Mouse (Mus musculus) MEL (cell line): ENCODE results near the gene Fkbp9. TPM values are rescaled to one million over a fixed set of nuclear protein-coding genes. Genes with fewer than 3 reads are reported as not detected.
A peak's percentile ranks its signal among the peaks of the same experiment; 100 is the strongest.

ENCODE experiments used
- DNase-seq: peaks from one replicate; pipeline ENCODE4 v3.0.0; 2011; ENCODE audit warnings: low read depth, low spot score
- H3K27ac ChIP-seq: 2 replicates; pipeline ENCODE4 v1.5.1; 2012; ENCODE audit warnings: low read depth, mild to moderate bottlenecking, control low read depth, low read length, moderate library complexity; ENCODE audit not compliant: control insufficient read depth
- H3K27me3 ChIP-seq, 2 experiments: fragments of 150-350 bp in 1 of 2; sonication (generic) in 1 of 2; 2 replicates each; pipeline ENCODE4 v1.6.1; 2012; ENCODE audit warnings: low read length in 2 of 2, mild to moderate bottlenecking in 2 of 2, improper control_type of control experiment in 1 of 2, moderate library complexity in 1 of 2; ENCODE audit not compliant: insufficient read depth in 2 of 2, control insufficient read depth in 1 of 2
- H3K36me3 ChIP-seq, 2 experiments: 2 replicates each; pipeline ENCODE4 v1.6.1; 2012 to 2014; ENCODE audit warnings: low read length in 2 of 2, improper control_type of control experiment in 1 of 2, inconsistent platforms in 1 of 2, mild to moderate bottlenecking in 1 of 2; ENCODE audit not compliant: insufficient read depth in 2 of 2, control insufficient read depth in 1 of 2
- H3K4me1 ChIP-seq, 2 experiments: fragments of 150-350 bp in 1 of 2; sonication (generic) in 1 of 2; 2 replicates each; pipeline ENCODE4 v1.6.1; 2012; ENCODE audit warnings: low read length in 2 of 2, improper control_type of control experiment in 1 of 2, mild to moderate bottlenecking in 1 of 2; ENCODE audit not compliant: insufficient read depth in 2 of 2, control insufficient read depth in 1 of 2
- H3K4me3 ChIP-seq, 2 experiments: fragments of 150-350 bp in 1 of 2; sonication (generic) in 1 of 2; 2 replicates each; pipeline ENCODE4 v1.5.1; 2012; ENCODE audit warnings: low read depth in 2 of 2, low read length in 2 of 2, mild to moderate bottlenecking in 2 of 2, moderate library complexity in 2 of 2, control low read depth in 1 of 2, improper control_type of control experiment in 1 of 2; ENCODE audit not compliant: control insufficient read depth in 1 of 2, insufficient read depth in 1 of 2
- H3K79me2 ChIP-seq: 2 replicates; pipeline ENCODE4 v1.6.1; 2012; ENCODE audit warnings: mild to moderate bottlenecking, low read length, moderate library complexity; ENCODE audit not compliant: control insufficient read depth, poor library complexity, insufficient read depth
- H3K9ac ChIP-seq: 2 replicates; pipeline ENCODE4 v1.6.1; 2012; ENCODE audit warnings: low read depth, mild to moderate bottlenecking, control low read depth, low read length, moderate library complexity; ENCODE audit not compliant: control insufficient read depth, poor library complexity, severe bottlenecking
- H3K9me3 ChIP-seq: fragments of 150-350 bp; sonication (generic); replicated peaks from 2 replicates; pipeline ENCODE4 v1.6.1; 2012; ENCODE audit warnings: mild to moderate bottlenecking, low read length, improper control_type of control experiment, moderate library complexity; ENCODE audit not compliant: insufficient read depth
- CHD1 ChIP-seq: IDR thresholded peaks from 2 replicates; pipeline ENCODE4 v1.6.1; 2012; ENCODE audit warnings: low read depth, mild to moderate bottlenecking, inconsistent platforms, low read length, improper control_type of control experiment
- CTCF ChIP-seq, 3 experiments: IDR thresholded peaks in 2 of 3; conservative IDR thresholded peaks in 1 of 3; 2 replicates each; pipeline ENCODE4 v1.5.1; 2011 to 2012; ENCODE audit warnings: low read length in 3 of 3, low read depth in 2 of 3, mild to moderate bottlenecking in 2 of 3, improper control_type of control experiment in 1 of 3, inconsistent platforms in 1 of 3, mixed read lengths in 1 of 3, moderate library complexity in 1 of 3; ENCODE audit not compliant: control insufficient read depth in 1 of 3, insufficient read depth in 1 of 3, poor library complexity in 1 of 3, severe bottlenecking in 1 of 3
- E2F4 ChIP-seq: IDR thresholded peaks from 2 replicates; pipeline ENCODE4 v1.6.1; 2011; ENCODE audit warnings: low read depth, low read length, improper control_type of control experiment, borderline replicate concordance
- ETS1 ChIP-seq: IDR thresholded peaks from 2 replicates; pipeline ENCODE4 v1.6.1; 2012; ENCODE audit warnings: low read depth, mild to moderate bottlenecking, inconsistent platforms, low read length, improper control_type of control experiment, moderate library complexity
- JUND ChIP-seq: IDR thresholded peaks from 2 replicates; pipeline ENCODE4 v1.6.1; 2011; ENCODE audit warnings: low read depth, mild to moderate bottlenecking, improper control_type of control experiment, low read length
- KAT2A ChIP-seq: conservative IDR thresholded peaks from 2 replicates; pipeline ENCODE4 v1.6.1; 2012; ENCODE audit warnings: low read depth, low read length, improper control_type of control experiment, inconsistent platforms
- MAFK ChIP-seq: IDR thresholded peaks from 2 replicates; pipeline ENCODE4 v1.6.1; 2011; ENCODE audit warnings: low read depth, mild to moderate bottlenecking, low read length, improper control_type of control experiment, borderline replicate concordance
- MAX ChIP-seq: IDR thresholded peaks from 2 replicates; pipeline ENCODE4 v1.6.1; 2011; ENCODE audit warnings: low read length, improper control_type of control experiment
- MAZ ChIP-seq: IDR thresholded peaks from 2 replicates; pipeline ENCODE4 v1.6.1; 2012; ENCODE audit warnings: low read depth, mild to moderate bottlenecking, inconsistent platforms, low read length, improper control_type of control experiment
- MEF2A ChIP-seq: IDR thresholded peaks from 2 replicates; pipeline ENCODE4 v1.6.1; 2014; ENCODE audit warnings: low read depth, mild to moderate bottlenecking, inconsistent platforms, low read length, improper control_type of control experiment; ENCODE audit not compliant: poor library complexity, insufficient replicate concordance, severe bottlenecking; ENCODE audit errors: extremely low read depth
- MXI1 ChIP-seq: IDR thresholded peaks from 2 replicates; pipeline ENCODE4 v1.6.1; 2011; ENCODE audit warnings: mild to moderate bottlenecking, low read depth, low read length, improper control_type of control experiment
- POLR2AphosphoS2 ChIP-seq: IDR thresholded peaks from 2 replicates; pipeline ENCODE4 v1.6.1; 2011; ENCODE audit warnings: low read length, improper control_type of control experiment
- RAD21 ChIP-seq: IDR thresholded peaks from 2 replicates; pipeline ENCODE4 v1.6.1; 2011; ENCODE audit warnings: mild to moderate bottlenecking, low read depth, low read length, improper control_type of control experiment
- SMC3 ChIP-seq: IDR thresholded peaks from 2 replicates; pipeline ENCODE4 v1.6.1; 2011; ENCODE audit warnings: low read depth, low read length, improper control_type of control experiment
- TBP ChIP-seq: IDR thresholded peaks from 2 replicates; pipeline ENCODE4 v1.8.0; 2011; ENCODE audit warnings: low read depth, low read length, improper control_type of control experiment
- USF2 ChIP-seq, 2 experiments: IDR thresholded peaks; 2 replicates each; pipeline ENCODE4 v1.6.1; 2011 to 2012; ENCODE audit warnings: improper control_type of control experiment in 2 of 2, low read length in 2 of 2, borderline replicate concordance in 1 of 2, inconsistent platforms in 1 of 2, low read depth in 1 of 2, mild to moderate bottlenecking in 1 of 2; ENCODE audit not compliant: insufficient read depth in 1 of 2
- ZC3H11A ChIP-seq: IDR thresholded peaks from 2 replicates; pipeline ENCODE4 v1.6.1; 2012; ENCODE audit warnings: low read depth, mild to moderate bottlenecking, inconsistent platforms, low read length, improper control_type of control experiment
- ZKSCAN1 ChIP-seq: IDR thresholded peaks from 2 replicates; pipeline ENCODE4 v1.6.1; 2012; ENCODE audit warnings: low read depth, mild to moderate bottlenecking, inconsistent platforms, low read length, improper control_type of control experiment, moderate library complexity
- ZNF384 ChIP-seq: IDR thresholded peaks from 2 replicates; pipeline ENCODE4 v1.6.1; 2012; ENCODE audit warnings: low read depth, mild to moderate bottlenecking, inconsistent platforms, low read length, improper control_type of control experiment
- polyA plus RNA-seq, 2 experiments: library from polyadenylated mRNA; stranded (reverse) in 1 of 2; unstranded in 1 of 2; fragments of >175 nt in 1 of 2; fragments of >200 nt in 1 of 2; gene quantifications; 2 replicates each; pipeline versions ENCODE4 v1.2.1 to v1.2.4; 2012; ENCODE audit warnings: low replicate concordance in 2 of 2, low read depth in 1 of 2; ENCODE audit not compliant: insufficient read length in 2 of 2, insufficient read depth in 1 of 2, missing spikeins in 1 of 2
- total RNA-seq: library from RNA; depleted of rRNA; stranded (reverse); fragments of 300-350 nt; gene quantifications from 2 replicates; pipeline ENCODE4 v1.2.3, GENCODE M21; 2012

Gene Fkbp9
- total and polyA plus RNA-seq, 3 experiments = 3.0 to 19.5 TPM; not detected in 1

GRCm38 (mm10) chr6:56848974-56849373 is 17.1 kb downstream of the Fkbp9 start:
- no peak for TF ChIP-seq RAD21
- no peak for TF ChIP-seq MAX
- TF ChIP-seq MEF2A = no peak
- TF ChIP-seq MAZ = no peak
- TF ChIP-seq MAFK = no peak
- no peak for TF ChIP-seq POLR2AphosphoS2
- TF ChIP-seq ZNF384 = no peak
- TF ChIP-seq CHD1 = no peak
- no peaks in the 10 kb centered on the region for H3K27me3 ChIP-seq
- no peaks in the 10 kb centered on the region for H3K79me2 ChIP-seq
- no peak overlapping the region for H3K4me3 ChIP-seq
- no peaks in the 10 kb centered on the region for H3K36me3 ChIP-seq
- no peaks in the 10 kb centered on the region for H3K9me3 ChIP-seq
- H3K9ac ChIP-seq = no peak overlapping the region
- no peaks in the 10 kb centered on the region for H3K4me1 ChIP-seq
- DNase-seq = no peak
- H3K27ac ChIP-seq = no peak overlapping the region

GRCm38 (mm10) chr6:56850315-56850714 is 18.5 kb downstream of the Fkbp9 start:
- Histone ChIP-seq H3K27me3 (no peaks in the 10 kb centered on the region), H3K36me3 (no peaks in the 10 kb centered on the region), H3K4me1 (no peaks in the 10 kb centered on the region), H3K79me2 (no peaks in the 10 kb centered on the region), H3K9ac (no peak overlapping the region), H3K9me3 (no peaks in the 10 kb centered on the region), H3K27ac (no peak overlapping the region), H3K4me3 (no peak overlapping the region)
- peak; percentile 42 for DNase-seq
- TF ChIP-seq CTCF (IDR thresholded peaks at IDR 0.05 in 2 of 3, conservative IDR thresholded peaks at IDR 0.05 in 1 of 3; ENCODE audit: control insufficient read depth in 1 of 3, insufficient read depth in 1 of 3, low read depth in 2 of 3, low read length in 3 of 3, poor library complexity in 1 of 3, severe bottlenecking in 1 of 3) (peak; percentile 4 to 69 (median 48); a peak in 4 of 6 replicates), MEF2A (no peak), KAT2A (no peak), ZC3H11A (peak; percentile 66), RAD21 (peak; percentile 74), SMC3 (peak; percentile 85)

GRCm38 (mm10) chr6:56854803-56855202 is 22.9 kb downstream of the Fkbp9 start:
- no peaks in the 10 kb centered on the region for H3K9me3 ChIP-seq
- no peaks in the 10 kb centered on the region for H3K79me2 ChIP-seq
- H3K36me3 ChIP-seq = peaks cover 0 to under 1% of the 10 kb centered on the region in 2 experiments; a peak in 2 of 4 replicates
- H3K27ac ChIP-seq = no peak overlapping the region
- TF ChIP-seq USF2 (IDR thresholded peaks at IDR 0.05; ENCODE audit: borderline replicate concordance in 1 of 2, insufficient read depth in 1 of 2, low read depth in 1 of 2, low read length in 2 of 2) (no peak), JUND (no peak), TBP (no peak), MAFK (no peak), MAX (no peak), ZNF384 (no peak), KAT2A (no peak), MEF2A (no peak), MAZ (no peak), ZC3H11A (no peak), ETS1 (no peak), MXI1 (no peak), E2F4 (no peak), ZKSCAN1 (no peak)
- TF ChIP-seq, all 39 proteins: peak for 0
- no peaks in the 10 kb centered on the region for H3K27me3 ChIP-seq
- H3K9ac ChIP-seq = no peak overlapping the region
- H3K4me1 ChIP-seq = peaks cover 0 to under 1% of the 10 kb centered on the region in 2 experiments; a peak in 2 of 4 replicates
- H3K4me3 ChIP-seq = no peak overlapping the region
- peak; percentile 27 for DNase-seq
